Mouse (Mus musculus) cortical plate, adult 2 months (tissue): ENCODE measurements around the gene Slc1a5. TPM values are rescaled to one million over a fixed set of nuclear protein-coding genes. Genes with fewer than 3 reads are reported as not detected.

Experiments
- H3K27ac ChIP-seq: fragments of 200-500 bp; 2 replicates; pipeline ENCODE4 v1.5.1; 2012; ENCODE audit warnings: low read length, control low read depth, inconsistent platforms; ENCODE audit not compliant: insufficient read depth
- H3K4me1 ChIP-seq: fragments of 200-500 bp; 2 replicates; pipeline ENCODE4 v1.6.1; 2011; ENCODE audit warnings: low read length; ENCODE audit not compliant: control insufficient read depth, insufficient read depth
- H3K4me3 ChIP-seq: fragments of 200-500 bp; 2 replicates; pipeline ENCODE4 v1.5.1; 2011; ENCODE audit warnings: mild to moderate bottlenecking, low read length, control low read depth; ENCODE audit not compliant: insufficient read depth
- CTCF ChIP-seq: fragments of 200-500 bp; IDR thresholded peaks from 2 replicates; pipeline ENCODE4 v1.5.1; 2011; ENCODE audit warnings: mild to moderate bottlenecking, control low read depth, low read length; ENCODE audit not compliant: insufficient read depth; ENCODE audit errors: extremely low read depth
- POLR2A ChIP-seq: fragments of 200-500 bp; IDR thresholded peaks from 2 replicates; pipeline ENCODE4 v1.6.1; 2011; ENCODE audit warnings: mild to moderate bottlenecking, low read length, control low read depth; ENCODE audit not compliant: insufficient read depth; ENCODE audit errors: extremely low read depth
- polyA plus RNA-seq: library from polyadenylated mRNA; depleted of rRNA; stranded (reverse); fragments of >200 nt; gene quantifications from 2 replicates; pipeline ENCODE4 v1.2.3, GENCODE M21; 2012

Slc1a5 gene
- polyA plus RNA-seq, 1 experiment, result 5.7 TPM

- H3K4me1 ChIP-seq, result peaks cover 35% of the 10 kb centered on the region
- H3K4me3 ChIP-seq, result no peak overlapping the region
- H3K27ac ChIP-seq, result 0 out of 2 replicates have a peak overlapping the region, but pooled peaks have one; percentile 6
- TF ChIP-seq POLR2A, result no peak
- no peak for TF ChIP-seq CTCF
Measured at GRCm38 (mm10) chr7:16826571-16826970, 45.4 kb downstream of the Slc1a5 start.

GRCm38 (mm10) chr7:16827274-16827673 is 46.1 kb downstream of the Slc1a5 start:
- peaks cover 31% of the 10 kb centered on the region for H3K4me1 ChIP-seq
- TF ChIP-seq CTCF, result no peak
- TF ChIP-seq POLR2A, result no peak
- no peak overlapping the region for H3K27ac ChIP-seq
- no peak overlapping the region for H3K4me3 ChIP-seq

- H3K27ac ChIP-seq, result no peak overlapping the region
- no peak for TF ChIP-seq CTCF
- TF ChIP-seq POLR2A, result no peak
- peaks cover 15% of the 10 kb centered on the region for H3K4me1 ChIP-seq
- H3K4me3 ChIP-seq, result no peak overlapping the region
Measured at GRCm38 (mm10) chr7:16830449-16830848, 49.3 kb downstream of the Slc1a5 start.

- Histone ChIP-seq H3K4me1 (0 out of 2 replicates have a peak, but pooled peaks cover 2% of the 10 kb centered on the region), H3K4me3 (no peak overlapping the region), H3K27ac (no peak overlapping the region)
- TF ChIP-seq CTCF, result no peak
- TF ChIP-seq POLR2A, result no peak
Measured at GRCm38 (mm10) chr7:16837916-16838803, 57.0 kb downstream of the Slc1a5 start.

- H3K4me1 ChIP-seq, result 0 out of 2 replicates have a peak, but pooled peaks cover 2% of the 10 kb centered on the region
- H3K4me3 ChIP-seq, result no peak overlapping the region
- no peak for TF ChIP-seq CTCF
- H3K27ac ChIP-seq, result no peak overlapping the region
Measured at GRCm38 (mm10) chr7:16838804-16839426, 57.8 kb downstream of the Slc1a5 start.

- TF ChIP-seq POLR2A, result no peak
- TF ChIP-seq CTCF, result no peak
- H3K27ac ChIP-seq, result no peak overlapping the region
- 0 out of 2 replicates have a peak, but pooled peaks cover 2% of the 10 kb centered on the region for H3K4me1 ChIP-seq
- H3K4me3 ChIP-seq, result no peak overlapping the region
Measured at GRCm38 (mm10) chr7:16839427-16840108, 58.4 kb downstream of the Slc1a5 start.

GRCm38 (mm10) chr7:16840109-16840491 is 59.0 kb downstream of the Slc1a5 start:
- Histone ChIP-seq H3K27ac (no peak overlapping the region), H3K4me1 (0 out of 2 replicates have a peak, but pooled peaks cover 2% of the 10 kb centered on the region), H3K4me3 (no peak overlapping the region)
- no peak for TF ChIP-seq CTCF
- TF ChIP-seq POLR2A, result no peak

- Histone ChIP-seq H3K27ac (no peak overlapping the region), H3K4me3 (no peak overlapping the region), H3K4me1 (0 out of 2 replicates have a peak, but pooled peaks cover 2% of the 10 kb centered on the region)
- TF ChIP-seq CTCF, result no peak
- no peak for TF ChIP-seq POLR2A
Measured at GRCm38 (mm10) chr7:16841078-16841477, 59.9 kb downstream of the Slc1a5 start.
